Mouse (Mus musculus) embryonic fibroblast, embryonic 13.5 days (primary cell): ENCODE results near the gene Ank2. TPM values are rescaled to one million over a fixed set of nuclear protein-coding genes. Genes with fewer than 3 reads are reported as not detected.

Source experiments
- H3K27ac ChIP-seq: 2 replicates; pipeline ENCODE4 v1.5.1; 2012; ENCODE audit warnings: low read length, control low read depth, inconsistent platforms; ENCODE audit not compliant: insufficient read depth
- H3K4me1 ChIP-seq: 2 replicates; pipeline ENCODE4 v1.6.1; 2011; ENCODE audit warnings: low read length; ENCODE audit not compliant: control insufficient read depth, insufficient read depth
- H3K4me3 ChIP-seq: 2 replicates; pipeline ENCODE4 v1.5.1; 2011; ENCODE audit warnings: mild to moderate bottlenecking, control low read depth, low read length; ENCODE audit not compliant: insufficient read depth
- CTCF ChIP-seq: IDR thresholded peaks from 2 replicates; pipeline ENCODE4 v1.5.1; 2011; ENCODE audit warnings: mild to moderate bottlenecking, control low read depth, low read length, moderate library complexity, borderline replicate concordance; ENCODE audit not compliant: insufficient read depth
- POLR2A ChIP-seq: IDR thresholded peaks from 2 replicates; pipeline ENCODE4 v1.6.1; 2011; ENCODE audit warnings: low read depth, mild to moderate bottlenecking, control low read depth, low read length, moderate library complexity
- polyA plus RNA-seq: library from polyadenylated mRNA; stranded (reverse); fragments of >200 nt; gene quantifications from 2 replicates; pipeline ENCODE4 v1.2.4, GENCODE M21; 2011; ENCODE audit warnings: low read depth; ENCODE audit not compliant: missing spikeins, insufficient read length

Ank2 gene
- polyA plus RNA-seq, 1 experiment, result 53.8 TPM

DNA sequence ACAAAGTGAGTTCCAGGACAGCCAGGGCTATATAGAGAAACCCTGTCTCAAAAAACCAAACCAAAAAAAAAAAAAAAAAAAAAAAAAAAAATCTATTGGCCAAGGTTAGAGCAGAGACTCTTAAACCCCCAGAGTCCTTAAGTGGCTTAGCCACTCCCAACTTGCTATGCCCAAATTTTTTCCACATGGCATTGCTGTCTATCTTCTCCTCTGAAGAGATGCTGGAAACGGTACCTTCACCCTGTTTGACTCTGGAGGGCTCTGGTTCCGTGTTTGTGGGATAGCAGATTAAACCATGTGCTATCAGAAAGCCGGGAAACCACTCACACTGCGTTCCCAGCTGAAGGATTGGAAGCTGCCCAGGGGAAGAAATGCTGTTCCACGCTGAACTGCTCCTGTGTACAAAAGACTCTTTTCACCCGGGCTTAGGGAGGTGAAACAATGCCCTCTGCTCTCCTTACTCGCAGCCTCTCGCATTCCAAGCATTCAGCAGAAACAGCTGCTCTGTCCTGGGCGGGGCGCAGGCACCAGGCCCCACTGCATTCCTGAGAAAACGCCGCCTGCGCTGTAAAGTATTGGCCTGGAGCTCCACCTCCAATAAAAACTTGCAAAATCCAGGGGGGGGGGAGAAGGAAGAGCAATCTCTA lies 241.7 kb downstream of the Ank2 start:
- Histone ChIP-seq H3K27ac (peak overlapping the region; percentile 80), H3K4me3 (peak overlapping the region; percentile 51), H3K4me1 (0 out of 2 replicates have a peak, but pooled peaks cover 4% of the 10 kb centered on the region)
- no peak for TF ChIP-seq CTCF
- peak; percentile 87 for TF ChIP-seq POLR2A

- no peak overlapping the region; the same call in 1 of the 2 replicates for H3K27ac ChIP-seq
- no peak for TF ChIP-seq POLR2A
- TF ChIP-seq CTCF, result no peak
- H3K4me1 ChIP-seq, result 0 out of 2 replicates have a peak, but pooled peaks cover 4% of the 10 kb centered on the region
- H3K4me3 ChIP-seq, result no peak overlapping the region
Observed at GRCm38 (mm10) chr3:127256681-127257080, 242.5 kb downstream of the Ank2 start.

- Histone ChIP-seq H3K4me3 (no peak overlapping the region), H3K27ac (no peak overlapping the region), H3K4me1 (no peaks in the 10 kb centered on the region; the same call in 1 of the 2 replicates)
- TF ChIP-seq CTCF (no peak), POLR2A (no peak)
Observed at GRCm38 (mm10) chr3:127250930-127251329, 248.2 kb downstream of the Ank2 start.

DNA sequence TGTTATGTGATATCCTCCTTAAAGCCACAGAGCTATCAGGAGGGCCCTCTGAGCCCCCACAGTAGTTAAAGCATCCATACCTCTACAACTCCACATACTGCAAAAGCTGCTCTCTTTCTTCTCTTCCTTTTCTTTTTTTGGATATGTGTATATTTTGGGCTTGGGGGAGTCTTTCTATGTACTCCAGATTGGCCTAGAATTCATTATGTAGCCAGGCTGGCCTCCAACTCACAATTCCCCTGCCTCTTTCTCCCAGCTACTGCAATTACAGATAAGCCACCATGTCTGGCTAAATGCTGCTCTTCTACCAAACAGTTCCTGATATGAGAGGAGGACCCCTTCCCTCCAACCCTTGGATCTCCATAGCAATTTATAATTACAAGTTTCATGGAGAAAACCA lies 250.5 kb downstream of the Ank2 start:
- no peak for TF ChIP-seq CTCF
- TF ChIP-seq POLR2A, result no peak
- H3K4me1 ChIP-seq, result no peaks in the 10 kb centered on the region; the same call in 1 of the 2 replicates
- no peak overlapping the region for H3K4me3 ChIP-seq
- no peak overlapping the region for H3K27ac ChIP-seq

DNA sequence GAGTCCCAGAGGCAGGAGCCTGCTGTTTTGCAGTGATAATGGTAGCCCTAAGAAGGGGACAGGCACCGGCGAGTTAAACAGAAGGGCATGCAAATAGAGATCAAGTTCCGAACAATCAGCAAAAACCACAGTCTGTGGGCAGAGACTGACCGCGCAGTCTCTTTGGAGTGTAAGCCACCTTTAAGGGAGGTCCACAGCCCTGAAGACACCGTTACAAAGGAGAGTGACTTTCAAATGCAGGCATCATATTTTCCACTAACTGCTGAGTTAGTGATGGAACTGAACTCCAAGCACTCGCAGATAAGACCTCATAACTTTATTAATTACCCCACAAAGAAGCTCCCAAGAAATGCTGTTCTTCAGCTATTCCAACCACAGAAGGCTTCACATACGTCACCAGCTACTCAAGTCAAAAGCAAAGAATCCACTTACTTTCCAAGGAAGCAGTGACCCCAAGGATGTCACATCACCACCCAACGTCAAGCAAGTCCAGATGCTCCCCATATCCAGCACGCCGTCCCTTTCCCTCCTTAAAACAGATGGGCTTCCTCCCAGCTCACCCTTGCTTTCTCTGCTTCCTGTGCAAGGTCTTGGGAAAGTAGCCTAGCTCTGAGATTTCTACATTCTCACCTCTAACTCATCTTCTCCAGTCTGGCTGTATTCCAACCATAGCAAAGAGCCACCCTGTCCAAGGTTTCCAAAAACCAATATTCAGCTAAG lies 252.0 kb downstream of the Ank2 start:
- TF ChIP-seq CTCF (no peak), POLR2A (no peak)
- no peak overlapping the region for H3K27ac ChIP-seq
- no peaks in the 10 kb centered on the region; the same call in 1 of the 2 replicates for H3K4me1 ChIP-seq
- H3K4me3 ChIP-seq, result no peak overlapping the region

GRCm38 (mm10) chr3:127243928-127244642 lies 255.1 kb downstream of the Ank2 start:
- H3K4me1 ChIP-seq, result no peaks in the 10 kb centered on the region; the same call in 1 of the 2 replicates
- no peak overlapping the region for H3K27ac ChIP-seq
- H3K4me3 ChIP-seq, result no peak overlapping the region
- TF ChIP-seq CTCF (no peak), POLR2A (no peak)

DNA sequence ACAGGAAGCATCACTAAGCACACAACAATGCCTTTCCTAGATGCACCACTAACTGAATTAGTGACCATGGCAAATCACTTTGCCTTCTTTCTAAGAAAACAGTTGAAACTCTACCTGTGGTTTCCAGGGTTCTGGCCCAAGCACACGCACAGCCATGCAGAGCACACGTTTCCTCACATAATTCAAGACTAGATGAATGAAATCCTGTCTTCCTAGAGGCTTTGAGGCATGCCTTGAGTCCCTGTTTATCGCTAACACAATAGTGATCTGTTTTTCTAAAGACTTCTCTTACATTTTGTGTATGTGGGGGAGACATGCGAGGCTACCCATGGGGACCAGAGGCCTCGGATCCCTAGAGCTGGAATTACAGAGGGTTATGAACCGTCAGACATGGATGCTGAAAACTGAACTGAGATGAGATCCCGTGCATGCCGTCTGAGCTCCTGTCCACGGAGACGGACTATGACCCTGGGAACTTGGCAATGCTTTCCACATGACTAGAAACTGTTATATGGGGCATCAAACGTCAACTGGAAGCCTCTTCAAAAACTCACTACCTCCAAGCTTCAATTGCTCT lies 256.8 kb downstream of the Ank2 start:
- TF ChIP-seq CTCF (no peak), POLR2A (no peak)
- H3K4me3 ChIP-seq, result no peak overlapping the region
- no peak overlapping the region for H3K27ac ChIP-seq
- H3K4me1 ChIP-seq, result no peaks in the 10 kb centered on the region

GRCm38 (mm10) chr3:127235271-127235670 lies 263.9 kb downstream of the Ank2 start:
- Histone ChIP-seq H3K4me3 (no peak overlapping the region), H3K4me1 (no peaks in the 10 kb centered on the region), H3K27ac (no peak overlapping the region)
- TF ChIP-seq CTCF, result no peak
- no peak for TF ChIP-seq POLR2A

GRCm38 (mm10) chr3:127225799-127226730 lies 273.1 kb downstream of the Ank2 start:
- H3K4me3 ChIP-seq, result no peak overlapping the region

More at GRCm38 (mm10) chr3:127225799-127226730, 273.1 kb downstream of the Ank2 start:
- Histone ChIP-seq H3K27ac (no peak overlapping the region), H3K4me1 (no peaks in the 10 kb centered on the region)
- TF ChIP-seq CTCF, result no peak
- no peak for TF ChIP-seq POLR2A
